Mouse (Mus musculus) olfactory bulb, adult 2 months (tissue): ENCODE measurements around the gene Pts. TPM values are rescaled to one million over a fixed set of nuclear protein-coding genes. Genes with fewer than 3 reads are reported as not detected.

Experiments used
- H3K27ac ChIP-seq: fragments of 200-500 bp; 2 replicates; pipeline ENCODE4 v1.5.1; 2012; ENCODE audit warnings: low read depth, low read length; ENCODE audit not compliant: insufficient read depth
- H3K4me1 ChIP-seq: fragments of 200-500 bp; 2 replicates; pipeline ENCODE4 v1.6.1; 2012; ENCODE audit warnings: low read length; ENCODE audit not compliant: control insufficient read depth, insufficient read depth
- H3K4me3 ChIP-seq: fragments of 200-500 bp; 2 replicates; pipeline ENCODE4 v1.5.1; 2012; ENCODE audit warnings: mild to moderate bottlenecking, low read depth, low read length, moderate library complexity; ENCODE audit not compliant: insufficient read depth
- CTCF ChIP-seq: fragments of 200-500 bp; IDR thresholded peaks from 2 replicates; pipeline ENCODE4 v1.5.1; 2012; ENCODE audit warnings: low read depth, mild to moderate bottlenecking, low read length, moderate library complexity; ENCODE audit not compliant: insufficient read depth
- POLR2A ChIP-seq: fragments of 200-500 bp; IDR thresholded peaks from 2 replicates; pipeline ENCODE4 v1.6.1; 2012; ENCODE audit warnings: mild to moderate bottlenecking, low read depth, low read length, moderate library complexity; ENCODE audit not compliant: insufficient read depth
- WGBS: fragments of 180-500 bp; shearing (Covaris S2); methylation state at CpG from one replicate; pipeline ENCODE4 v1.1.7; 2018; 5-methylcytosine and 5-hydroxymethylcytosine counted together
- polyA plus RNA-seq: library from polyadenylated mRNA; stranded (reverse); fragments of >200 nt; gene quantifications from 2 replicates; pipeline ENCODE4 v1.2.4, GENCODE M21; 2012; ENCODE audit warnings: low replicate concordance; ENCODE audit not compliant: missing spikeins, insufficient read depth, insufficient read length

Gene Pts
- polyA plus RNA-seq, 1 experiment: not detected

DNA sequence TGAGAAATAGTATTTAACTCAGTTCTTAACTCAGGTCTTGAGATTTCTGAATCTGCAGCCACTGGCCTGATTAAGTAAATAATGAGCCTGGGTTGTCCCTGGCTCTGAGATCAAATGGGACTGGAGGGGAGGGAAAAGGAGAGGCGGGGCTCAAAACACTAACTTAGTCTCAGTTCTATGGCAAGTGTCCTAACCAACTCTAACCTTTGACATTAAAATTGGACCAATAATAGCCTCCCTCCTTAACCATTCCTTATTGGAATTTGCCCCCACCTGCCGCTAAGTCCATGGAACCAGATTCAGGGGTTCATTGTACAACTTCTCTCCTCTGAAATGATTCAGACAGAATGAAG lies 26.5 kb upstream of the Pts start, which contains the start of gene Bco2:
Gene Bco2, minus strand, starts transcription at position 88 of the 353 bp plus-strand sequence.
- WGBS: 9% methylated on average over 2 of the region's 2 CpGs
- Histone ChIP-seq H3K4me3 (peak within 1 kb of the TSS; percentile 41), H3K27ac (peak within 1 kb of the TSS; percentile 63), H3K4me1 (no peaks in the 10 kb centered on the region)
- TF ChIP-seq CTCF (no peak), POLR2A (no peak)

GRCm38 (mm10) chr9:50554241-50555093 lies 25.9 kb upstream of the Pts start, which contains the start of gene Il18:
Gene Il18, plus strand, starts transcription at chr9:50554827.
- Histone ChIP-seq H3K4me3 (peak within 1 kb of the TSS; percentile 41), H3K4me1 (no peaks in the 10 kb centered on the region), H3K27ac (peak within 1 kb of the TSS; percentile 63)
- WGBS: 11% methylated on average over 12 of the region's 12 CpGs
- TF ChIP-seq POLR2A (0 out of 2 replicates have a peak, but pooled peaks have one; percentile 29), CTCF (no peak)

- 88% methylated on average over 2 of the region's 2 CpGs for WGBS
- Histone ChIP-seq H3K4me1 (no peaks in the 10 kb centered on the region), H3K4me3 (no peak overlapping the region), H3K27ac (no peak overlapping the region)
- TF ChIP-seq CTCF: no peak
- no peak for TF ChIP-seq POLR2A
Observed at GRCm38 (mm10) chr9:50553547-50553946, 25.0 kb upstream of the Pts start.

GRCm38 (mm10) chr9:50552206-50552605 lies 23.7 kb upstream of the Pts start:
- WGBS: 84% methylated on average over 5 of the region's 5 CpGs
- no peak overlapping the region for H3K27ac ChIP-seq
- H3K4me3 ChIP-seq: no peak overlapping the region
- no peaks in the 10 kb centered on the region for H3K4me1 ChIP-seq
- no peak for TF ChIP-seq CTCF
- no peak for TF ChIP-seq POLR2A

- no peak for TF ChIP-seq POLR2A
- TF ChIP-seq CTCF: no peak
- Histone ChIP-seq H3K27ac (no peak overlapping the region), H3K4me3 (no peak overlapping the region), H3K4me1 (no peaks in the 10 kb centered on the region)
- 88% methylated on average over 4 of the region's 4 CpGs for WGBS
Observed at GRCm38 (mm10) chr9:50548936-50549335, 20.4 kb upstream of the Pts start.

GRCm38 (mm10) chr9:50547859-50548478 lies 19.4 kb upstream of the Pts start:
- H3K4me3 ChIP-seq: no peak overlapping the region
- TF ChIP-seq POLR2A: no peak
- no peak for TF ChIP-seq CTCF
- no peak overlapping the region for H3K27ac ChIP-seq
- H3K4me1 ChIP-seq: no peaks in the 10 kb centered on the region
- WGBS: 71% methylated on average over 5 of the region's 5 CpGs

GRCm38 (mm10) chr9:50542401-50542800 lies 13.9 kb upstream of the Pts start:
- Histone ChIP-seq H3K4me1 (no peaks in the 10 kb centered on the region), H3K4me3 (no peak overlapping the region), H3K27ac (no peak overlapping the region)
- 85% methylated on average over 9 of the region's 9 CpGs for WGBS
- TF ChIP-seq POLR2A (no peak), CTCF (no peak)

GRCm38 (mm10) chr9:50540170-50540569 lies 11.6 kb upstream of the Pts start:
- WGBS: 24% methylated on average over 7 of the region's 7 CpGs
- TF ChIP-seq POLR2A (no peak), CTCF (no peak)
- Histone ChIP-seq H3K4me1 (no peaks in the 10 kb centered on the region), H3K27ac (no peak overlapping the region), H3K4me3 (no peak overlapping the region)

DNA sequence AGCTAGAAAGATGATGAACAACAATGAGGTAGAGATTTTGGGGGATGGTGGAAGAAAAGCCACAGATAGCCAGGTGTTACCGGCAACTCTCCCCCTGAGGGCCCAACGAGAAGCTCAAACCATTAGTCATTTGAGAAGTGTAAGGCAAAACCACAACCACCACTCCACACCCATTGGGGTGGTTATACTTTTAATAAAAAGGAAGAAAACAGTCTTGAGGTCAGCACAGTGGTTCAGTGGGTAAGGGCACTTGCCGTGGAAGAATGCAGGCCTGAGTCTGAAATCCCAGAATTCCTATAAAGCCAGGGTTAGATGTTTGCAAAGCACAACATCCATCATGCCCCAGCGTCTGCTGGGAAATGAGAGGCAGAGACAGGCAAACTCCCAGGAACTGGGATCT lies 8.8 kb upstream of the Pts start:
- Histone ChIP-seq H3K4me1 (peaks cover 3% of the 10 kb centered on the region; the same call in 1 of the 2 replicates), H3K27ac (no peak overlapping the region), H3K4me3 (no peak overlapping the region)
- no peak for TF ChIP-seq CTCF
- WGBS: 88% methylated on average over 4 of the region's 4 CpGs
